Mouse (Mus musculus): ENCODE results near the gene Tln1. TPM values are rescaled to one million over a fixed set of nuclear protein-coding genes. Genes with fewer than 3 reads are reported as not detected.

Tln1 gene
- polyA plus RNA-seq, 1 experiment from 2014 or later = 41.6 TPM

GRCm38 (mm10) chr4:43579731-43580130 is 17.2 kb upstream of the Tln1 start:
- Histone ChIP-seq H3K36me3 (ENCODE audit: control insufficient read depth, insufficient read depth) (peaks cover 40% of the 10 kb centered on the region), H3K27me3 (replicated peaks; ENCODE audit: control insufficient read depth, insufficient read depth, low read length) (no peaks in the 10 kb centered on the region), H3K4me2 (replicated peaks; ENCODE audit: low read depth) (peak overlapping the region; percentile 93), H3K9me3 (ENCODE audit: control insufficient read depth) (no peaks in the 10 kb centered on the region), H3K9ac (ENCODE audit: low read depth, low read length) (peak overlapping the region; percentile 80; the same call in 1 of the 2 replicates), H3K4me3 (ENCODE audit: low read depth, low read length) (peak overlapping the region; percentile 81), H3K4me1 (replicated peaks; ENCODE audit: control insufficient read depth, insufficient read depth, low read length) (peaks cover 8% of the 10 kb centered on the region; the same call in 1 of the 2 replicates), H3K27ac (ENCODE audit: low read depth, low read length) (no peak overlapping the region)
- WGBS = 85% methylated on average over 6 of the region's 6 CpGs
- no peak for TF ChIP-seq CTCF (IDR thresholded peaks at IDR 0.05; ENCODE audit: low read depth)
- no peak for ATAC-seq

DNA sequence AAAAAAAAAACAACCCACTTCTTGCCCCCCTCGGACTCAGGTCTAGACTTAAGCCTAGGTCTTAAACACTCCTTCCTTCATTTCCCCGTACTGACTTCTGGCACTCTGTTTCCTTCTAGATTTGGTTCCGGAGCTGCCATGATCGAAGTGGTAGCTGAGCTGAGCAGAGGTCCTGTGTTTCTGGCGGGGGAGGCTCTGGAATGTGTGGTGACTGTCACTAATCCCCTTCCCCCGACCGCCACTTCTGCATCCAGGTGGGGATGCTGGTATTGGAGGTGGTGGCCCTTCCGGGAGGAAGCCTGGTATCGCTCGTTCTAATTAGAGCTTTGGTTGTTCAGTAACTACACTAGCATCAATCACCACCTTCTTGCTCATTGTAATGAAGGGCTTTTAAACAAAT is 16.8 kb upstream of the Tln1 start:
- Histone ChIP-seq H3K27me3 (replicated peaks; ENCODE audit: control insufficient read depth, insufficient read depth, low read length) (no peaks in the 10 kb centered on the region), H3K4me2 (replicated peaks; ENCODE audit: low read depth) (peak overlapping the region; percentile 93), H3K4me1 (replicated peaks; ENCODE audit: control insufficient read depth, insufficient read depth, low read length) (peaks cover 8% of the 10 kb centered on the region; the same call in 1 of the 2 replicates), H3K36me3 (ENCODE audit: control insufficient read depth, insufficient read depth) (peaks cover 39% of the 10 kb centered on the region), H3K9ac (ENCODE audit: low read depth, low read length) (peak overlapping the region; percentile 80), H3K27ac (ENCODE audit: low read depth, low read length) (peak overlapping the region; percentile 90), H3K4me3 (ENCODE audit: low read depth, low read length) (peak overlapping the region; percentile 81), H3K9me3 (ENCODE audit: control insufficient read depth) (no peaks in the 10 kb centered on the region)
- WGBS = 3% methylated on average over 10 of the region's 10 CpGs
- no peak for ATAC-seq
- TF ChIP-seq CTCF (IDR thresholded peaks at IDR 0.05; ENCODE audit: low read depth) = no peak

DNA sequence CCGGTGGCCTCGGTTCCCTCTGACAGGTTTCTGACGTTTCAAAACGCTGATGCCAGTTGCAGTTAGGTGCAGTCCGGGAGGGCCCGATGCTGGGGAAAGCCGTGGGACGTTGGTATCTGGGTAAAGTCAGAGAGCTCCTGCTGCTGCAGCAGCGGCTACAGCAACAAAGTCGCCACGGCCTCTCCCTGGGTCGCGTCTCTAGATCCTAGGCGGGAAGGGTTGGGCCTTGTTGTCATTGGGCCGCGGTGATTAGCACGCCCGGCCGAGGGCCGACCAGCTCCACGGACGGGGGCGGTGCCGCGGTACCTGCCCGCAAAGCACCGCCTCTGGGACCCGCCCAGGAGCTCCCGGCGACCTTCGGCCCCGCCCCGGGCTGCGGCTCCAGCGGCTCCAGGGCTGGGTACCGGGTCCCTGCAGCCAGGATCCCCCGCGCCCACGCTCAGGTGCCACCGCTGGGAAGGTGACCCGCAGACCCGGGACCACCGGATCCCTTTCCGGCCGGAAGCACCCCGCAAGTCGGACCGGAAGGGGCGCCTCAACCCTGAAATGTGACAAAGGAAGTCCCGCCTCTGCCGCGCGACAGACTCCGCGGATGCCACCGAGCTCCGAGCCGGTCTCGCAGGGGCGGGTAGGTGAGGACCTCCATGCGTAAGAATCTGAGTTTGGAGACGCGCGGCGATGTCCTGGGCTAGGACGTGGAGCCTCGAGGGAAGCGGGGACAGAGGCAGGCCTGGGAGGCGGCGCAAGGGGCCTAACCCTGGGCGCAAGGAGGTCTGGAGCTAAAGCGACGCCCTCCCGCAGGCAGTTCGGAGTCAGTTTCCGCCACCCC is 16.1 kb upstream of the Tln1 start, which contains the start of the genes Rgp1 and Gba2:
Gene Rgp1 (plus strand): TSS at position 340 of the 829 bp plus-strand sequence.
Gene Gba2 (minus strand): TSS at position 498 of the 829 bp plus-strand sequence.
- Histone ChIP-seq H3K4me3 (ENCODE audit: low read depth, low read length) (peak within 1 kb of the TSS; percentile 81), H3K27me3 (replicated peaks; ENCODE audit: control insufficient read depth, insufficient read depth, low read length) (no peaks in the 10 kb centered on the region), H3K9ac (ENCODE audit: low read depth, low read length) (peak within 1 kb of the TSS; percentile 80), H3K4me2 (replicated peaks; ENCODE audit: low read depth) (peak within 1 kb of the TSS; percentile 93), H3K27ac (ENCODE audit: low read depth, low read length) (peak within 1 kb of the TSS; percentile 90), H3K4me1 (replicated peaks; ENCODE audit: control insufficient read depth, insufficient read depth, low read length) (peaks cover 8% of the 10 kb centered on the region; the same call in 1 of the 2 replicates), H3K36me3 (ENCODE audit: control insufficient read depth, insufficient read depth) (peaks cover 35% of the 10 kb centered on the region), H3K9me3 (ENCODE audit: control insufficient read depth) (no peaks in the 10 kb centered on the region)
- peak; percentile 25; the same call in 1 of the 2 replicates for TF ChIP-seq CTCF (IDR thresholded peaks at IDR 0.05; ENCODE audit: low read depth)
- under 1% methylated on average over 72 of the region's 76 CpGs for WGBS
- ATAC-seq = peak; percentile 95

GRCm38 (mm10) chr4:43577237-43577881 is 14.9 kb upstream of the Tln1 start:
- WGBS = 44% methylated on average over 8 of the region's 8 CpGs
- no peak for TF ChIP-seq CTCF (IDR thresholded peaks at IDR 0.05; ENCODE audit: low read depth)
- Histone ChIP-seq H3K27ac (ENCODE audit: low read depth, low read length) (no peak overlapping the region), H3K4me1 (replicated peaks; ENCODE audit: control insufficient read depth, insufficient read depth, low read length) (peaks cover 8% of the 10 kb centered on the region; the same call in 1 of the 2 replicates), H3K4me2 (replicated peaks; ENCODE audit: low read depth) (peak overlapping the region; percentile 93), H3K9me3 (ENCODE audit: control insufficient read depth) (no peaks in the 10 kb centered on the region), H3K27me3 (replicated peaks; ENCODE audit: control insufficient read depth, insufficient read depth, low read length) (no peaks in the 10 kb centered on the region), H3K36me3 (ENCODE audit: control insufficient read depth, insufficient read depth) (peaks cover 31% of the 10 kb centered on the region), H3K9ac (ENCODE audit: low read depth, low read length) (no peak overlapping the region), H3K4me3 (ENCODE audit: low read depth, low read length) (peak overlapping the region; percentile 81)
- no peak for ATAC-seq

DNA sequence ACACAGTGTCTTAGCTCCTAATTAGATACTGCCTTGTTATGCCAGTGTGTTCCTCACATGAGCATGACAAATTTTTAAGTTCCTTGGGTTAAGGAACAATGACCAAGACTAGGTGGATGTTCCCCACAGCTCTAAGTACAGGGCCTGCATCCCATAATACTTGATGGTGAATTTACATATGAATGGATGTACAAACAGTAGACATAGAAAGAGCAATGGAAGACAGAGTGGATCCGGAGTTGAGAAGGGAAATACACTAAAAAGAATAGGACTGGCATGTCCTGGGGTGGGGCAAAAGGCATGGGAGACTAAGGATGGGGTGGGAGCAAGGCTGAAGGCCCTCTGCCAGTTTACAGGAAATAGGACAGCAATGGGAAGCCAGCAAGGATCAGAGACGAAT is 12.9 kb upstream of the Tln1 start:
- H3K27me3 ChIP-seq (replicated peaks; ENCODE audit: control insufficient read depth, insufficient read depth, low read length) = no peaks in the 10 kb centered on the region
- no peak overlapping the region for H3K4me3 ChIP-seq (ENCODE audit: low read depth, low read length)
- no peak for ATAC-seq
- H3K4me2 ChIP-seq (replicated peaks; ENCODE audit: low read depth) = no peak overlapping the region; the same call in 1 of the 2 replicates
- H3K27ac ChIP-seq (ENCODE audit: low read depth, low read length) = no peak overlapping the region
- TF ChIP-seq CTCF (IDR thresholded peaks at IDR 0.05; ENCODE audit: low read depth) = no peak
- peaks cover 8% of the 10 kb centered on the region; the same call in 1 of the 2 replicates for H3K4me1 ChIP-seq (replicated peaks; ENCODE audit: control insufficient read depth, insufficient read depth, low read length)
- no peaks in the 10 kb centered on the region for H3K9me3 ChIP-seq (ENCODE audit: control insufficient read depth)
- H3K36me3 ChIP-seq (ENCODE audit: control insufficient read depth, insufficient read depth) = peaks cover 30% of the 10 kb centered on the region
- WGBS = 66% methylated on average over 2 of the region's 2 CpGs
- peak overlapping the region; percentile 13; the same call in 1 of the 2 replicates for H3K9ac ChIP-seq (ENCODE audit: low read depth, low read length)

GRCm38 (mm10) chr4:43573561-43573960 is 11.1 kb upstream of the Tln1 start:
- Histone ChIP-seq H3K27ac (ENCODE audit: low read depth, low read length) (no peak overlapping the region), H3K4me2 (replicated peaks; ENCODE audit: low read depth) (no peak overlapping the region), H3K9ac (ENCODE audit: low read depth, low read length) (no peak overlapping the region), H3K9me3 (ENCODE audit: control insufficient read depth) (no peaks in the 10 kb centered on the region), H3K4me1 (replicated peaks; ENCODE audit: control insufficient read depth, insufficient read depth, low read length) (0 out of 2 replicates have a peak, but pooled peaks cover 8% of the 10 kb centered on the region), H3K4me3 (ENCODE audit: low read depth, low read length) (no peak overlapping the region), H3K27me3 (replicated peaks; ENCODE audit: control insufficient read depth, insufficient read depth, low read length) (no peaks in the 10 kb centered on the region), H3K36me3 (ENCODE audit: control insufficient read depth, insufficient read depth) (peaks cover 47% of the 10 kb centered on the region)
- no peak for TF ChIP-seq CTCF (IDR thresholded peaks at IDR 0.05; ENCODE audit: low read depth)
- ATAC-seq = no peak
- 93% methylated on average over 4 of the region's 4 CpGs for WGBS

Data from intestine, postnatal 0 days (tissue).